Mouse (Mus musculus) kidney, embryonic 16.5 days (tissue): ENCODE measurements around the gene Rpp25l. TPM values are rescaled to one million over a fixed set of nuclear protein-coding genes. Genes with fewer than 3 reads are reported as not detected.
A peak's percentile ranks its signal among the peaks of the same experiment; 100 is the strongest.
"Not testable (repeated sequence)": the region's sequence is repeated elsewhere in the genome, so short reads cannot be mapped to it uniquely, and the experiment has no call there.

Source experiments
- ATAC-seq: fragments of 200-750 bp; cut with Nextera tagmentation; 2 replicates; pipeline ENCODE4 v1.8.0; 2017; ENCODE audit warnings: moderate TSS enrichment; ENCODE audit not compliant: low FRiP score, low TSS enrichment
- H3K27ac ChIP-seq: fragments of 300-500 bp; sonication (generic); 2 replicates; pipeline ENCODE4 v1.5.1; 2014; ENCODE audit warnings: low read length
- H3K27me3 ChIP-seq: fragments of 300-500 bp; sonication (generic); 2 replicates; pipeline ENCODE4 v1.6.1; 2014; ENCODE audit warnings: low read length, control low read depth, mixed read lengths; ENCODE audit not compliant: insufficient read depth
- H3K36me3 ChIP-seq: fragments of 300-500 bp; sonication (generic); 2 replicates; pipeline ENCODE4 v1.6.1; 2014; ENCODE audit warnings: low read length, control low read depth, mixed read lengths; ENCODE audit not compliant: insufficient read depth
- H3K4me1 ChIP-seq: fragments of 300-500 bp; sonication (generic); 2 replicates; pipeline ENCODE4 v1.6.1; 2014; ENCODE audit warnings: low read length, control low read depth, mixed read lengths; ENCODE audit not compliant: insufficient read depth
- H3K4me2 ChIP-seq: fragments of 300-500 bp; sonication (generic); replicated peaks from 2 replicates; pipeline ENCODE4 v1.6.1; 2014; ENCODE audit warnings: low read depth, low read length
- H3K4me3 ChIP-seq: fragments of 300-500 bp; sonication (generic); 2 replicates; pipeline ENCODE4 v1.5.1; 2014; ENCODE audit warnings: mild to moderate bottlenecking, low read length
- H3K9ac ChIP-seq: fragments of 300-500 bp; sonication (generic); replicated peaks from 2 replicates; pipeline ENCODE4 v1.6.1; 2014; ENCODE audit warnings: low read length
- H3K9me3 ChIP-seq: fragments of 300-500 bp; sonication (generic); 2 replicates; pipeline ENCODE4 v1.6.1; 2016; ENCODE audit warnings: low read length, control low read depth
- WGBS: fragments of 180-500 bp; shearing (Covaris S2); extraction: QIAGEN DNeasy Blood & Tissue Kit; methylation state at CpG from one replicate; pipeline ENCODE4 v1.1.7; 2014; 5-methylcytosine and 5-hydroxymethylcytosine counted together
- polyA plus RNA-seq: library from polyadenylated mRNA; unstranded; fragments of >200 nt; fragmentation: Nextera tagmentation; extraction: Ambion mirVana; gene quantifications from 2 replicates; pipeline ENCODE4 v1.2.1, GENCODE M21; 2015

Rpp25l gene
- polyA plus RNA-seq = 76.0 and 84.9 TPM in 2 replicates

DNA sequence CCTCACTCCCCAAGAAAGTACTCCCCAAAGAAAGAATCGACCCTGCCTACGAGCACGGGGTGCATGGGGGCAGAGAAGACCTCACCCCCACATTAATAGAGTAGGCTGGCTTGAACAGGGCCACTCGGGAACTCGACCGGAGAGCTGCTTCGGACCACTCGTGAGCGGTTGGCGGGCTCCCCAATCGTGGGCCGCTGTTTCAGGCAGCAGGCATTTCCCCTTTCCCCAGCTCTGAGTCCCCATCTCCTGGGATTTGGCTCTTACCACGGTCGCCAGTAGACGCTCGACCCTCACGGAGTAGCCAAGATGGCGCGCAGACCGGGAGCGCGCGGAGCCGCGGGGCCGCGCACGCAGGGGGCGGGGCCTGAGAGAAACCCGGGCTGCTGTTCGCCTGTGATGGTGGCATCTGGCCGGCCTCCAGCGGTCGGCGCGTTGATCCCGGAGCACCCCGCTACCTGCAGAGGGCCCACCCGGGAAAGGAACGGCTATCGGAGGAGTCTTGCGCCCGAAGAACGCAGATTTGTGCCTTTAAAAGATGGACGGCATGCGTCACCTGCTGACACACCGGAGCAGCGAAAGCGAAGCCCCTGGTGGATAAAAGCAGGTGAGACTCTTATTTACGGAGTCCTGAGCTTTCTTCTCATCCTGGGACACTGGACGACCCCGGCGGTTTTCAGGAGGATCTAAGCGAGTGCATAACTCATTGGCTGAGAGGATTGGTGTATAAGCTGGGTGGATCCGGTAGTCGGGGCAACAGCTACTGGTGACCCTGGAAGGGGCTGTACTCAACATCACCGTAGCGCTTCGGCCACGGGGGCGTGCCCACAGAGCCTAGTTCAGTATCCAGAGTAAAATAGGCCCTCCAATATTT lies at the start of gene Rpp25l:
TSS of gene Rpp25l (minus strand) at position 338 of the 871 bp plus-strand sequence.
- no peaks in the 10 kb centered on the region for H3K27me3 ChIP-seq
- H3K4me2 ChIP-seq = peak within 1 kb of the TSS; percentile 86
- H3K27ac ChIP-seq = peak within 1 kb of the TSS; percentile 56
- peak within 1 kb of the TSS; percentile 67 for H3K4me3 ChIP-seq
- peak within 1 kb of the TSS; percentile 81 for H3K9ac ChIP-seq
- H3K9me3 ChIP-seq = no peaks in the 10 kb centered on the region
- H3K36me3 ChIP-seq = peaks cover 20% of the 10 kb centered on the region; the same call in 1 of the 2 replicates
- WGBS = under 1% methylated on average over 61 of the region's 61 CpGs
- H3K4me1 ChIP-seq = peaks cover 27% of the 10 kb centered on the region
- peak; percentile 68 for ATAC-seq

GRCm38 (mm10) chr4:41762688-41763114 lies 49.4 kb upstream of the Rpp25l start:
- H3K27me3 ChIP-seq, ATAC-seq, H3K9me3 ChIP-seq, H3K36me3 ChIP-seq: not testable (repeated sequence)
- peaks cover 37% of the 10 kb centered on the region for H3K4me1 ChIP-seq
- peak overlapping the region; percentile 65 for H3K4me2 ChIP-seq
- H3K9ac ChIP-seq = peak overlapping the region; percentile 71
- H3K27ac ChIP-seq = peak overlapping the region; percentile 92
- 34% methylated on average over 8 of the region's 8 CpGs for WGBS
- peak overlapping the region; percentile 52 for H3K4me3 ChIP-seq

DNA sequence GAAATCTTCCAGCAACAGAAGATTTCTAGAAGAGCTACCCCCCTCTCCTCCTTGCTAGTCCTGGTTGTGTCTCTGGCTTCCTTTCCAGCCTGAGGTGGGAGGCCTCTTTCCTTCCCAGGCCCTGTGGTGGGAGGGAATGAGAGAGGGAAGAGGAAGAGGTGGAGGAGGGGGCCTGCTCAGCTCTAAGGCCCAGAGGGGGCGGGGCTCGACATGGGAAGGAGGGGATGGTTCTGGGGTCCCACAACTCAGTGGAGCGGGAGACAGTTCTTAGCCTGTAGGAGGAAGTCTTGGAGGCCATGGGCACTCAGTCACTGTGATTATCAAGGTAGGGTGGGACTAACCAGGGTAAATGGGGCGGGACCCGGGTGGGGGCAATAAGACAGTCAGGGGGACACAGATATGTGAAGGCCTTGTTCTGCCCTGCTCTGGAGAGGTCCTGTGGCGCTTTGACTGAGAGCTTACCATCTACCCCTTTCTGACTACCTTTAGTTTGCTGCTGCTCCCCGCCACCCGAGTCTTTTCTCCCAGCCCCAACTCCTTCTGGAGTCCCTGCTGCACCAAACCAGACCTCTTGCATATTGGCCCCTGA lies 48.9 kb upstream of the Rpp25l start:
- H3K27ac ChIP-seq = peak overlapping the region; percentile 92
- peak; percentile 60 for ATAC-seq
- peak overlapping the region; percentile 52 for H3K4me3 ChIP-seq
- H3K36me3 ChIP-seq = no peaks in the 10 kb centered on the region
- H3K4me1 ChIP-seq = peaks cover 38% of the 10 kb centered on the region
- peak overlapping the region; percentile 71 for H3K9ac ChIP-seq
- no peaks in the 10 kb centered on the region for H3K9me3 ChIP-seq
- H3K4me2 ChIP-seq = peak overlapping the region; percentile 65
- H3K27me3 ChIP-seq = no peaks in the 10 kb centered on the region
- 31% methylated on average over 8 of the region's 8 CpGs for WGBS

GRCm38 (mm10) chr4:41761680-41762079 lies 48.3 kb upstream of the Rpp25l start:
- peaks cover 38% of the 10 kb centered on the region for H3K4me1 ChIP-seq
- peak overlapping the region; percentile 71 for H3K9ac ChIP-seq
- no peaks in the 10 kb centered on the region for H3K36me3 ChIP-seq
- peak overlapping the region; percentile 92 for H3K27ac ChIP-seq
- H3K9me3 ChIP-seq = no peaks in the 10 kb centered on the region
- H3K4me2 ChIP-seq = peak overlapping the region; percentile 65
- peak overlapping the region; percentile 52 for H3K4me3 ChIP-seq
- ATAC-seq = no peak
- no peaks in the 10 kb centered on the region for H3K27me3 ChIP-seq

GRCm38 (mm10) chr4:41760911-41761310 lies 47.6 kb upstream of the Rpp25l start:
- Histone ChIP-seq H3K27ac (peak overlapping the region; percentile 92), H3K27me3 (no peaks in the 10 kb centered on the region), H3K4me2 (peak overlapping the region; percentile 65), H3K4me3 (peak overlapping the region; percentile 52), H3K36me3 (no peaks in the 10 kb centered on the region), H3K9ac (peak overlapping the region; percentile 71), H3K4me1 (peaks cover 44% of the 10 kb centered on the region), H3K9me3 (no peaks in the 10 kb centered on the region)
- peak; percentile 19 for ATAC-seq
- WGBS = 63% methylated on average over 4 of the region's 4 CpGs

- H3K9ac ChIP-seq = peak overlapping the region; percentile 71
- no peaks in the 10 kb centered on the region for H3K9me3 ChIP-seq
- WGBS = 1% methylated on average over 15 of the region's 15 CpGs
- H3K27me3 ChIP-seq = no peaks in the 10 kb centered on the region
- peaks cover 44% of the 10 kb centered on the region for H3K4me1 ChIP-seq
- H3K27ac ChIP-seq = peak overlapping the region; percentile 92
- peak overlapping the region; percentile 52 for H3K4me3 ChIP-seq
- H3K36me3 ChIP-seq = no peaks in the 10 kb centered on the region
- peak overlapping the region; percentile 65 for H3K4me2 ChIP-seq
- ATAC-seq = peak; percentile 93
These were observed 47.0 kb upstream of the Rpp25l start for GRCm38 (mm10) chr4:41760288-41760721.

GRCm38 (mm10) chr4:41759656-41760287 lies 46.4 kb upstream of the Rpp25l start:
- peak overlapping the region; percentile 92 for H3K27ac ChIP-seq
- H3K4me2 ChIP-seq = peak overlapping the region; percentile 65
- H3K9ac ChIP-seq = peak overlapping the region; percentile 71
- ATAC-seq = no peak
- H3K4me1 ChIP-seq = peaks cover 47% of the 10 kb centered on the region
- H3K27me3 ChIP-seq = no peaks in the 10 kb centered on the region
- no peaks in the 10 kb centered on the region for H3K36me3 ChIP-seq
- H3K4me3 ChIP-seq = peak overlapping the region; percentile 52
- H3K9me3 ChIP-seq = no peaks in the 10 kb centered on the region
- WGBS = 36% methylated on average over 6 of the region's 6 CpGs

- Histone ChIP-seq H3K27me3 (no peaks in the 10 kb centered on the region), H3K4me3 (no peak overlapping the region), H3K9me3 (no peaks in the 10 kb centered on the region), H3K36me3 (no peaks in the 10 kb centered on the region), H3K9ac (no peak overlapping the region), H3K4me2 (no peak overlapping the region), H3K27ac (peak overlapping the region; percentile 92; the same call in 1 of the 2 replicates), H3K4me1 (peaks cover 49% of the 10 kb centered on the region)
- no peak for ATAC-seq
- WGBS = 76% methylated on average over 9 of the region's 9 CpGs
These were observed 45.9 kb upstream of the Rpp25l start for GRCm38 (mm10) chr4:41759206-41759605.

- WGBS = 88% methylated on average over 4 of the region's 4 CpGs
These were observed 45.4 kb upstream of the Rpp25l start for GRCm38 (mm10) chr4:41758701-41759100.

More at GRCm38 (mm10) chr4:41758701-41759100, 45.4 kb upstream of the Rpp25l start:
- Histone ChIP-seq H3K4me1 (peaks cover 49% of the 10 kb centered on the region), H3K27ac (peak overlapping the region; percentile 2; the same call in 1 of the 2 replicates), H3K36me3 (no peaks in the 10 kb centered on the region), H3K9ac (no peak overlapping the region), H3K9me3 (no peaks in the 10 kb centered on the region), H3K4me2 (no peak overlapping the region), H3K4me3 (no peak overlapping the region), H3K27me3 (no peaks in the 10 kb centered on the region)
- ATAC-seq = no peak
